Mouse (Mus musculus) forebrain, embryonic 15.5 days (tissue): ENCODE measurements around the gene Ube2dnl1. TPM values are rescaled to one million over a fixed set of nuclear protein-coding genes. Genes with fewer than 3 reads are reported as not detected.

ENCODE experiments used
- ATAC-seq: fragments of 200-750 bp; cut with Nextera tagmentation; replicated peaks from 2 replicates; pipeline ENCODE4 v1.8.0; 2017; ENCODE audit warnings: mild to moderate bottlenecking, moderate TSS enrichment, moderate library complexity
- H3K27ac ChIP-seq: fragments of 300-500 bp; sonication (generic); replicated peaks from 2 replicates; pipeline ENCODE4 v1.5.1; 2015; ENCODE audit warnings: mild to moderate bottlenecking, inconsistent platforms
- H3K27me3 ChIP-seq: fragments of 300-500 bp; sonication (generic); 2 replicates; pipeline ENCODE4 v1.6.1; 2015; ENCODE audit warnings: inconsistent platforms
- H3K36me3 ChIP-seq: fragments of 300-500 bp; sonication (generic); 2 replicates; pipeline ENCODE4 v1.6.1; 2015; ENCODE audit warnings: mild to moderate bottlenecking, inconsistent platforms
- H3K4me1 ChIP-seq: fragments of 300-500 bp; sonication (generic); 2 replicates; pipeline ENCODE4 v1.6.1; 2015; ENCODE audit warnings: inconsistent platforms
- H3K4me2 ChIP-seq: fragments of 300-500 bp; sonication (generic); replicated peaks from 2 replicates; pipeline ENCODE4 v1.6.1; 2015; ENCODE audit warnings: mild to moderate bottlenecking, inconsistent platforms
- H3K4me3 ChIP-seq: fragments of 300-500 bp; sonication (generic); 2 replicates; pipeline ENCODE4 v1.5.1; 2015; ENCODE audit warnings: mild to moderate bottlenecking, inconsistent platforms
- H3K9ac ChIP-seq: fragments of 300-500 bp; sonication (generic); replicated peaks from 2 replicates; pipeline ENCODE4 v1.6.1; 2015; ENCODE audit warnings: mild to moderate bottlenecking, inconsistent platforms
- H3K9me3 ChIP-seq: fragments of 300-500 bp; sonication (generic); 2 replicates; pipeline ENCODE4 v1.6.1; 2016; ENCODE audit warnings: inconsistent platforms
- WGBS: fragments of 180-500 bp; shearing (Covaris S2); methylation state at CpG from one replicate; pipeline ENCODE4 v1.1.7; 2015; ENCODE audit warnings: mixed read lengths; 5-methylcytosine and 5-hydroxymethylcytosine counted together
- polyA plus RNA-seq: library from polyadenylated mRNA; unstranded; fragments of >200 nt; fragmentation: Nextera tagmentation; extraction: Ambion mirVana; gene quantifications from 2 replicates; pipeline ENCODE4 v1.2.1, GENCODE M21; 2015

Ube2dnl1 gene
- not detected in 2 replicates for polyA plus RNA-seq

DNA sequence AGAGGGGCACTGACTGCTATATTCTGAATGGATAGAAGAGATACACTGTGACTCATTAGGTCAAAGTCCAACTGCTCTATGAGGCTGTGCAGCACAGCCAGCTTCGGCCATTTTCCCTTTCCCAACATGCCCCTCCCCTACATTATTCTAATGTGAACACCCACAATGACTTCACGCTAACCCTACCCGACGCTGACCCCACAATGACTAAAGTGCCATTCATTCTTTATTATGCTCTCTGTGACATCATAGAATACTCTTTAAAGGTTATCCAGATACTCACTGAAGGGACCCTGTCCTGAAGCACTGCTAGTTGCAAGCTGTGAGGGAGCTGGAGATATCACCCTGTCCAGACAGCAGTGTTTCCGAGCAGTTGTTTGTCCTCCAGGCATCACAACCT is at the start of gene Ube2dnl1:
TSS of gene Ube2dnl1 (plus strand) at position 301 of the 400 bp plus-strand sequence.
- Histone ChIP-seq H3K4me1 (no peaks in the 10 kb centered on the region), H3K9ac (no peak within 1 kb of the TSS), H3K27me3 (no peaks in the 10 kb centered on the region), H3K27ac (no peak within 1 kb of the TSS), H3K9me3 (no peaks in the 10 kb centered on the region), H3K4me2 (no peak within 1 kb of the TSS), H3K4me3 (no peak within 1 kb of the TSS), H3K36me3 (no peaks in the 10 kb centered on the region)
- WGBS = 88% methylated on average over 5 of the region's 5 CpGs
- ATAC-seq = no peak

- H3K4me2 ChIP-seq = no peak overlapping the region
- no peak for ATAC-seq
Measured at GRCm38 (mm10) chrX:114895489-114895888, 9.3 kb upstream of the Ube2dnl1 start.

GRCm38 (mm10) chrX:114897506-114897905 is 7.3 kb upstream of the Ube2dnl1 start:
- no peak overlapping the region for H3K4me3 ChIP-seq
- no peaks in the 10 kb centered on the region for H3K27me3 ChIP-seq
- no peak overlapping the region for H3K27ac ChIP-seq
- no peaks in the 10 kb centered on the region for H3K4me1 ChIP-seq
- no peak for ATAC-seq
- WGBS = 86% methylated on average over 3 of the region's 3 CpGs
- H3K9me3 ChIP-seq = peaks cover 3% of the 10 kb centered on the region; the same call in 1 of the 2 replicates
- H3K36me3 ChIP-seq = no peaks in the 10 kb centered on the region
- no peak overlapping the region for H3K4me2 ChIP-seq
- H3K9ac ChIP-seq = no peak overlapping the region

More at GRCm38 (mm10) chrX:114895489-114895888, 9.3 kb upstream of the Ube2dnl1 start:
- H3K9me3 ChIP-seq = peaks cover 3% of the 10 kb centered on the region; the same call in 1 of the 2 replicates
- no peak overlapping the region for H3K27ac ChIP-seq
- H3K36me3 ChIP-seq = no peaks in the 10 kb centered on the region
- no peaks in the 10 kb centered on the region for H3K27me3 ChIP-seq
- H3K9ac ChIP-seq = no peak overlapping the region
- no peaks in the 10 kb centered on the region for H3K4me1 ChIP-seq
- H3K4me3 ChIP-seq = no peak overlapping the region

- Histone ChIP-seq H3K27ac (no peak overlapping the region), H3K4me3 (no peak overlapping the region), H3K9me3 (no peaks in the 10 kb centered on the region), H3K36me3 (no peaks in the 10 kb centered on the region), H3K27me3 (no peaks in the 10 kb centered on the region), H3K9ac (no peak overlapping the region), H3K4me1 (no peaks in the 10 kb centered on the region), H3K4me2 (no peak overlapping the region)
- no peak for ATAC-seq
Measured at GRCm38 (mm10) chrX:114903391-114903790, 1.4 kb upstream of the Ube2dnl1 start.

DNA sequence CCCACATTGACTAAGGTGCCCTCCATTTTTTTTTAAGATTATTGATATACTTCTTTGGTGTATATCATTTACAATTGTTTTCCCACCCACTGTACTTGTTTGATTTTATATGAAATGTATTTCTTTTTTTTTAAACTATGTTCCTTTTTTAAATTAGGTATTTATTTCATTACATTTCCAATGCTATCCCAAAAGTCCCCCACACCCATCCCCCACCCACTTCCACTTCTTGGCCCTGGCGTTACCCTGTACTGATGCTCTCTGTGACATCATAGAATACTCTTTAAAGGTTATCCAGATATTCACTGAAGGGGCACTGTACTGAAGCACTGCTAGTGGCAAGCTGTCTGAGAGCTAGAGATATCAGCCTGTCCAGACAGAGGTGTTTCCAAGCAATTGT is 2.5 kb downstream of the Ube2dnl1 start, which contains the start of gene Ube2dnl2:
TSS of gene Ube2dnl2 (plus strand) at position 301 of the 400 bp plus-strand sequence.
- no peak within 1 kb of the TSS for H3K27ac ChIP-seq
- H3K9ac ChIP-seq = no peak within 1 kb of the TSS
- H3K27me3 ChIP-seq = no peaks in the 10 kb centered on the region
- H3K36me3 ChIP-seq = no peaks in the 10 kb centered on the region
- no peaks in the 10 kb centered on the region for H3K4me1 ChIP-seq
- no peak for ATAC-seq
- 77% methylated on average over 1 of the region's 1 CpGs for WGBS
- H3K9me3 ChIP-seq = no peaks in the 10 kb centered on the region
- H3K4me3 ChIP-seq = no peak within 1 kb of the TSS
- H3K4me2 ChIP-seq = no peak within 1 kb of the TSS

DNA sequence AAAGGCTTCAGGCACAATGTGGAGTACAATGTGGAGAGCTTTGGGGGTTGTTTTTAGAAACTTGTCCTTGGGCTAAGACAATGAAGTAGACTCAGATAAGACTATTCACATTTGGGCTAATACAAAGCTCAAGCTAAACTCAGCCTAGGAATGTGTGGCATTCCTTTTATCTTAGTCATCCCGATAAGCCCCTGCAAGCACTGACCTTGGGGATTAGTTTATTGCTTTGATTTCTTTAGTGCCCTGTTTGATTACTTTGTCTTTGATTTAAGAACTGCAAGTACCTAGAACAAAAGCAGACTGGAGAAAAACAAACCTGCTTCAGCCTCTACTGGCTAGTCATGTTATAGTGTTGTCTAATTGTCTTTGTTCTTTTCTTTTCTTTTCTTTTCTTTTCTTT is 50.3 kb downstream of the Ube2dnl1 start:
- WGBS = 35% methylated on average over 1 of the region's 1 CpGs
- no peak for ATAC-seq
- Histone ChIP-seq H3K4me2 (no peak overlapping the region), H3K9me3 (no peaks in the 10 kb centered on the region), H3K27ac (no peak overlapping the region), H3K4me3 (no peak overlapping the region), H3K4me1 (no peaks in the 10 kb centered on the region), H3K27me3 (no peaks in the 10 kb centered on the region), H3K36me3 (no peaks in the 10 kb centered on the region), H3K9ac (no peak overlapping the region)

Other genes with a start within 250 kb of the Ube2dnl1 start
- not detected in 2 replicates for gene Ube2dnl2, start 2.6 kb downstream of the Ube2dnl1 start, polyA plus RNA-seq